Comparison of ENCODE assay signal across 9 mouse cellular contexts in genomic region chr10:103402171-103402570, GRCm38 (mm10). TPM values are rescaled to one million over a fixed set of nuclear protein-coding genes. Genes with fewer than 3 reads are reported as not detected.
DNase-seq lines count a peak whose midpoint lies in the region; ATAC-seq and TF ChIP-seq lines count a peak whose summit lies in the region.
"Had no signal": no experiment of that assay in that cellular context is flagged by ENCODE, and none has a peak within 500 bp of the region (broad histone marks: within the 10 kb centered on the region; RNA-seq: fewer than 3 reads in every experiment).

No protein-coding gene starts in this region.

- H3K9me3 ChIP-seq in liver, postnatal 0 days (ENCODE audit: low read length), result no peaks in the 10 kb centered on the region
- no peaks in the 10 kb centered on the region for H3K9me3 ChIP-seq in embryonic facial prominence, embryonic 14.5 days (ENCODE audit: control insufficient read depth, low read length)
- no peaks in the 10 kb centered on the region for H3K9me3 ChIP-seq in midbrain, embryonic 13.5 days
- no peaks in the 10 kb centered on the region for H3K9me3 ChIP-seq in heart, embryonic 10.5 days
- H3K9me3 ChIP-seq: liver, embryonic 15.5 days had no signal

- no peaks in the 10 kb centered on the region for H3K27me3 ChIP-seq in liver, postnatal 0 days (ENCODE audit: insufficient read depth, low read length)
- no peaks in the 10 kb centered on the region for H3K27me3 ChIP-seq in embryonic facial prominence, embryonic 14.5 days (replicated peaks; ENCODE audit: control insufficient read depth, insufficient read depth, low read length)
- H3K27me3 ChIP-seq in midbrain, embryonic 13.5 days, result no peaks in the 10 kb centered on the region
- no peaks in the 10 kb centered on the region for H3K27me3 ChIP-seq in heart, embryonic 10.5 days (ENCODE audit: insufficient read depth, poor library complexity, severe bottlenecking)
- H3K27me3 ChIP-seq: liver, embryonic 15.5 days had no signal

- no peak overlapping the region for H3K9ac ChIP-seq in liver, postnatal 0 days (replicated peaks)
- H3K9ac ChIP-seq in embryonic facial prominence, embryonic 14.5 days (ENCODE audit: low read depth, low read length), result no peak overlapping the region
- no peak overlapping the region for H3K9ac ChIP-seq in midbrain, embryonic 13.5 days (replicated peaks)
- H3K9ac ChIP-seq: liver, embryonic 15.5 days had no signal

- 19% methylated on average over 4 of the region's 4 CpGs for WGBS in liver, postnatal 0 days (ENCODE audit: insufficient replicate concordance)
- WGBS in embryonic facial prominence, embryonic 14.5 days, result 19% methylated on average over 4 of the region's 4 CpGs
- 22% methylated on average over 4 of the region's 4 CpGs for WGBS in midbrain, embryonic 13.5 days
- WGBS in heart, embryonic 10.5 days, result 27% methylated on average over 4 of the region's 4 CpGs

- no peaks in the 10 kb centered on the region for H3K36me3 ChIP-seq in liver, postnatal 0 days (replicated peaks; ENCODE audit: insufficient read depth, low read length)
- no peaks in the 10 kb centered on the region for H3K36me3 ChIP-seq in embryonic facial prominence, embryonic 14.5 days (ENCODE audit: control insufficient read depth, insufficient read depth, low read length)
- H3K36me3 ChIP-seq in midbrain, embryonic 13.5 days, result no peaks in the 10 kb centered on the region
- no peaks in the 10 kb centered on the region for H3K36me3 ChIP-seq in heart, embryonic 10.5 days
- H3K36me3 ChIP-seq: liver, embryonic 15.5 days had no signal

- H3K4me1 ChIP-seq in liver, postnatal 0 days (ENCODE audit: insufficient read depth), result no peaks in the 10 kb centered on the region
- no peaks in the 10 kb centered on the region for H3K4me1 ChIP-seq in embryonic facial prominence, embryonic 14.5 days (ENCODE audit: control insufficient read depth, insufficient read depth, low read length)
- H3K4me1 ChIP-seq in midbrain, embryonic 13.5 days (replicated peaks), result no peaks in the 10 kb centered on the region
- no peaks in the 10 kb centered on the region for H3K4me1 ChIP-seq in heart, embryonic 10.5 days
- H3K4me1 ChIP-seq: liver, embryonic 15.5 days had no signal

- TF ChIP-seq CTCF in liver, postnatal 0 days (IDR thresholded peaks at IDR 0.05; ENCODE audit: low read depth), result peak; percentile 48; the same call in 1 of the 2 replicates

- H3K4me2 ChIP-seq in liver, postnatal 0 days (ENCODE audit: low read depth, low read length), result no peak overlapping the region
- H3K4me2 ChIP-seq in embryonic facial prominence, embryonic 14.5 days (ENCODE audit: low read depth, low read length), result no peak overlapping the region
- no peak overlapping the region for H3K4me2 ChIP-seq in midbrain, embryonic 13.5 days (replicated peaks)
- H3K4me2 ChIP-seq: liver, embryonic 15.5 days had no signal

- DNase-seq in cerebellum, adult 18-20 months, result peak; percentile 31 to 40
- no peak for DNase-seq in cerebellum, adult 11 months
- DNase-seq in liver, postnatal 0 days, result no peak
- DNase-seq in liver, result no peak
- DNase-seq in embryonic facial prominence, embryonic 14.5 days (ENCODE audit: low spot score), result peak; percentile 53
- no peak for DNase-seq in heart, embryonic 10.5 days (ENCODE audit: low spot score)
- no peak for DNase-seq in natural killer cell, adult 2 months (ENCODE audit: low spot score in 2 of 2)

- no peak for ATAC-seq in liver, postnatal 0 days
- no peak for ATAC-seq in embryonic facial prominence, embryonic 14.5 days (ENCODE audit: low read depth)
- ATAC-seq in midbrain, embryonic 13.5 days, result peak; percentile 55; the same call in 1 of the 2 replicates

- H3K4me3 ChIP-seq in liver, postnatal 0 days (ENCODE audit: low read depth, low read length), result no peak overlapping the region
- H3K4me3 ChIP-seq in embryonic facial prominence, embryonic 14.5 days (ENCODE audit: low read depth, low read length), result no peak overlapping the region
- H3K4me3 ChIP-seq in midbrain, embryonic 13.5 days (replicated peaks), result no peak overlapping the region
- H3K4me3 ChIP-seq in heart, embryonic 10.5 days, result no peak overlapping the region
- H3K4me3 ChIP-seq: liver, embryonic 15.5 days had no signal

- H3K27ac ChIP-seq in liver, postnatal 0 days (ENCODE audit: low read depth), result no peak overlapping the region
- no peak overlapping the region for H3K27ac ChIP-seq in embryonic facial prominence, embryonic 14.5 days (replicated peaks; ENCODE audit: low read depth, low read length)
- H3K27ac ChIP-seq in midbrain, embryonic 13.5 days, result no peak overlapping the region
- no peak overlapping the region for H3K27ac ChIP-seq in heart, embryonic 10.5 days
- H3K27ac ChIP-seq: liver, embryonic 15.5 days had no signal

- no peak for TF ChIP-seq EP300 in liver, postnatal 0 days (IDR thresholded peaks at IDR 0.05; ENCODE audit: low read depth)

RNA-seq across cellular contexts. Expression of gene Slc6a15, which starts 34.6 kb away (rescaled TPM):
- 0.02 TPM in 2 replicates for polyA plus RNA-seq in liver, postnatal 0 days (2015; fragmentation: Nextera tagmentation; extraction: Ambion mirVana)
- polyA plus RNA-seq in embryonic facial prominence, embryonic 14.5 days (2014; fragmentation: Nextera tagmentation; extraction: Ambion mirVana), result 6.1 and 8.4 TPM in 2 replicates
- polyA plus RNA-seq in midbrain, embryonic 13.5 days (2015; fragmentation: Nextera tagmentation; extraction: Ambion mirVana), result 25.6 and 27.6 TPM in 2 replicates
- 0.95 and 0.97 TPM in 2 replicates for polyA plus RNA-seq in heart, embryonic 10.5 days (2016; fragmentation: Nextera tagmentation; extraction: Ambion mirVana)

Comparison
In these comparisons a context has a peak if more than half of its experiments do, and no peak if none do; other contexts are left out.
1. DNase-seq: peak in cerebellum, adult 18-20 months (2 of 2) and embryonic facial prominence, embryonic 14.5 days (single experiment); none in cerebellum, adult 11 months (single experiment), liver, postnatal 0 days (single experiment), liver (single experiment), heart, embryonic 10.5 days (single experiment) and natural killer cell, adult 2 months (0 of 2).